Mouse (Mus musculus): ENCODE measurements around the gene Socs3.

The Socs3 gene

DNA sequence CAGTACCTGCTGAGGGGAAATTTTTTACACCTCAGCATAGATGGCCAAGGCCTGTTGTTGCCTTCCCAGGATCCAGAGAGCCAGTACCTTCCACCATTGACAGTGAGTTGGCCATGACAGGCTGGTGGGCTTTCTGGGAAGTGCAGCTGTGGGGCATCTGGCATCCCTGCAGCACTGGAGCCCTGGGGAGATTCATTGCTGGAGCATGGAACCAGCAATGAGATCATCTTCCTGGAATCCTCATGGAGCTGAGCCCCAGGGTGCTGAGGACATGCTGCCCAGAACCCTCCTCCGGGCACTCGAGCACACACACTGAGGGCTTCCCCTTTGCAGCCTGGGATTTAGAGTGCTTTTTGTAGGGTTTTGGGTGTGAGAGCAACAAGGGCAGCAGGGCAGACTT, 25.4 kb upstream of the Socs3 start:
- DNase-seq (ENCODE audit: low spot score): no peak

DNA sequence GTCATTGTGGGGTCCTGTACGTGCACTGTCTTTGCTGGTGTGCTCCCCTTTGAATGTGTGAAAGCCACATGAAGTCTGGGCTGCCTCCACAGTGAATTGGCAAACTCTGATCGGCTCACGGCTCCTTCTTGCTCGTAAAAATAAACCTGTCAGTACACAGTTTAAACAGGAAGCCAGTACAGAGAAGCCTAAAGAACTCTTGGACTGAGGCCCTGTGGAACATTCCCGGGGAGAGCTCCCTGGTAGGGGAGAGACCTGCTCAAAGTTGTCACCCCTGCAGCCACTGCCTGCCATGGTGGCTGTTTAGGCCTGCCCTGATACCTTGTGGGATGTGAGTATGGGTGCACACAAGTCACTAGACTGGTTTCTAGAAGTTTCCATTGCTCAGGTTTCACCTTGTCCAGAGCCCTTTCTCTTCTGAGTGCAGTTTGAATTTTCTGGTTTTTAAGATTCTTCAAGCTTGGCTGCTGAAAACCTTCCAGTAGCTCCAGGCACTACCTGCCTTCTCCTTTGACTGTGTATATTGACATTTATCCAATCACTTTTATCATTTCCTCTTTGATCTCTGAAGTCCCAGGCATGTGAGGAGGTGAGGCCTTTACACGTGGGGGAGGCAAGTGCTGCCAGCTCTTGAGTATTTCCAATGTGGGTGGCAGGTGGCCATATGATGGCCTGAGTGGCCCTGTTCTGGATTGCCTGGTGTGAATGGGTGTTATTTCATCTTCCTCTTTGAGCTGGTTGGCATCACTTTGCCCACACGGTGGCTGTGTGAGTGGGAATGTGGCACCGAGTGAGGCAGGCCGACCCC, 24.6 kb upstream of the Socs3 start:
- DNase-seq (ENCODE audit: low spot score): no peak

DNA sequence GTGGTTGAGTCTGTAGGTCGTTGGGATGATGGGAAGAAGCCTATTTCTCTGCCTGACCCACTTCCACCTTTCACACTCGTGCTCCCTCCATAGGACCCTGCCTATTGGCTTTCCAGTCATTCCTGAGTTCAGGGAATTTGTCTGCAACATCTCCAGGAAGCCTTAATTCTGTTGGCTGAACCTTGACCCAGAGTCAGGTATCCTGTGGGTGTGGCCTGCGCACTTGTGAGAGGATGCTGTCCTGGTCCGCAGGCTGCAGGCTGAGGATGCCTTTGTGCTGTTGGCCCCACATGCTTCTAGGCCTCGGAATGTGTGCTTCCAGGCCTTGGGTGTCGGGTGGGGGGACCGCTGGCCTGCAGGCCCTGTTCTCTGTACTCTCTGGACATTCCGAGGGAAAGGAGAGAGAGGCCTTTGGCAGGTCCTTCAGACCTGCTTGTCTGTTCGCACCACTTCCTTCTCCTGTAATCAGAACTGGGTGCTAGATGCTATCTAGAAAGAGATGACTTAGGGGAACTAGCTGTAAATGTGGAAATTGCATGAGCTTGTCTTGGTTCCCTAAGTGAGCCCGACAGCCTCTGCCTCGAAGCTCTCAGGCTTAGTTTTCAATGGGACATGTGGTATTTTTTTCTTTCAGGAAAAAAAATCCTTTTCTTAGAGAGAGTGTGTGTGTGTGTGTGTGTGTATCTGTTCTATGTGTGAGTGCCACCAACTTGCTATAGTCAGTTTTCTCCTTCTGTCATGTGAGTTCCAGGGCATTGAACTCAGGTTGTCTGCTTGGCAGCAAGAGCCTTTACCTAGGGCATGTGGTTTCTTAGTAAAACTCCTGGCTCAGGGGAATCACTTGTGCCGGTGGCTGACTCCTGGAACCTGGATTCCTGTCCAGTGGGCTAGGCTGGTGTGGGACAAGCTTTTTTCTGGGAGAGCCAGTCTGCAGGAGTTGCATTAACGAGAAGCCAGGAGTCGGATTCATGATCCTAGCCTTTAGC, 23.6 kb upstream of the Socs3 start:
- no peak for DNase-seq (ENCODE audit: low spot score)

DNA sequence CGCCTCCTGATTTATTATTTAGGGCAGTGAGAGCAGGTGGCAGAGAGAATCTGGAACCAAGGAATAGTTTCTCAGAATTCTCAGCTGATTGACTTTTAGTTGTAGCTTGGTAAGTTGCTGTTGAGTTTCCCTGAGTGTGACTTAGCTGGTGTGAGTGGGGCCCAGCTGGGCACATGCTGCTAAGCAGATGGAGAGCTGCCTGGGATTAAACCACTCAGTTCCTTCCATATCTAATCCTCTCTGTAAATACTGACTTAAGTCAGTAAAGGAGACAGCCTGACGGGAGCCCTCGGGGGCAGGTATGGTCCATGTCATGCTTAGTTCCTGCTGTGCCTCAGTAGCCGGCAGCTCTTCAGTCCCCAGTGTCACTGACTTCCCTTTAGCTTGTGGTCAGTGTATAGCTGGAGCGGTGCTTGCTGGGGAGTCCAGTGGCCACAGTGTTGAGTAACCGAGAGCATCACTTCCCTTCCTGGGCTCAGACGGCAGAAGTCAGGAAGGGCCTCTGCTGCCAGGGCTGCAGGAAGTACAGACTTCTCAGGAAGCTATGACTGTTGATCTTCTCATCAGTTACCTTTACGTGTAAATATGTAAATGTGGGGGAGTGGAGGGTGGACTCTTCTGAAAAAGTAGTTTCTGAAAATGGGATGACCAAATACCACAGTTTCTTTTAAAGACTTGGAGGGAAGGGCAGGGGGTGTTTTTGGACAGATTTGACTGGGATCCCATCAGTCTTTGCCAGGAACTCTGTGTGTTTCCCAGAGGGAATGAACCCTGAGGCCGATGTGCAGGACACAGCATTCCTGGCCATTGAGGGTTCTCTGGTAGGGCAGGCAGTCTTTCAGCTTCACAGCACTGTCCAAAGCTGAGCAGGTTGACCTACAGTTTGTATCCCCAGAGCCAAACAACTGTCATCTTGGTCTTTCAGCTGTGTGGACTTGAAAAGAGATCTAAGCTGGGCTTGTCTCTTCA, 21.9 kb upstream of the Socs3 start:
- DNase-seq (ENCODE audit: low spot score): no peak

DNA sequence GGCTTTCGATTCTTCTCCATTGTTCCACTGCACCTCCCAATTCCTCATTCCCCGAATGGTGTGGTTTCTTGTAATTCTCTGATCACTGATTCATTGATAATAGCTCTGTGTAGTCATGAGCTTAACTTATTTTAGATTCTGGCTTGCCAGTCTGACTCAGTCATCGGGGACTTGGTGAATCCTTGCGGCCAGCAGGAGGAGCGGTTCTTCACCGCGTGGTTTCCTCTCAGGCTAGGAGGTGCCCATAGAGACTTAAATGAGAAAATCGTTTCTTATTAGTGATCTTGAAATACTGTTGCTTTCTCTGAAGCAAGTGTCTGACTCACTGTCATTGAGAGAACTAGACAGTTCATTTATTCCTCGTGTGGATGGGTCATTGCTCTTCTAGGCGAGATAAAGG, 20.1 kb upstream of the Socs3 start:
- no peak for DNase-seq (ENCODE audit: low spot score)

DNA sequence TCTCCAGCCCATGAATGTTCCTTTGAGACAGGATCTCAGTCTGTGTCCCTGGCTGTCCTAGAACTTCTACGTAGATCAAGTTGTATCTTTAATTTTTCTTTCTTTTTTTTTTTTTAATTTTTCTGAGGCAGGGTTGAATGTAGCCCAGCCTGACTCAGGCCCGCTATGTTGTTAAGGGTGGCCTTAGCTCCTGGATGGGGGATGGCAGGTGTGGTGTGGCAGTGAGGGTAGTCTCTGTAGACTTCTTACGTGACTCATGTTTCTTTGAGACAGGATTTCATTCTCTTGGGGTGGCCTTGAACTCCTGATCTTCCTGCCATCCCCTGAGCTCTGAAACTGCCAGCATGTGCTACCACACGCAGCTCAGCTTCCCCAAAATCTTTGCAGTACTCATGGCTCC, 19.4 kb upstream of the Socs3 start:
- no peak for DNase-seq (ENCODE audit: low spot score)

DNA sequence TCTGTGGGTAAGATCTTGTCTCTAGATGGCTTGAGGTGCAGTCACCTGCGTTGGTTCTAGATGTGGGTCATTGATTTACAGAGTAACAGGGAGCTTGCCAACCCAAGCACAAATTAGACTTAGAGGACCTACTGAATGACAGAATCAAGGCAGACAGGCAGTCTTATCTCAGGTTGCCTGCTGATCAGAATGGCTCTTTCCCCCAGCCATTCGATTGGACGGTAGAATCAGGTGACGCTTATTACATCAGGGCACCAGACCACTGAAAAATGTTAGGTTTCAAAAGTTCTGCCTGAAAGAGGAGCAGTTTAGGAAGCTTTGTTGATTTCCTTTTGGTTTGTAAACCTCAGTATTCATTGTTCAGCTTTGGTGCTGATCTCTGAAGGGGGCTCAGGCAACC, 18.1 kb upstream of the Socs3 start:
- no peak for DNase-seq (ENCODE audit: low spot score)

DNA sequence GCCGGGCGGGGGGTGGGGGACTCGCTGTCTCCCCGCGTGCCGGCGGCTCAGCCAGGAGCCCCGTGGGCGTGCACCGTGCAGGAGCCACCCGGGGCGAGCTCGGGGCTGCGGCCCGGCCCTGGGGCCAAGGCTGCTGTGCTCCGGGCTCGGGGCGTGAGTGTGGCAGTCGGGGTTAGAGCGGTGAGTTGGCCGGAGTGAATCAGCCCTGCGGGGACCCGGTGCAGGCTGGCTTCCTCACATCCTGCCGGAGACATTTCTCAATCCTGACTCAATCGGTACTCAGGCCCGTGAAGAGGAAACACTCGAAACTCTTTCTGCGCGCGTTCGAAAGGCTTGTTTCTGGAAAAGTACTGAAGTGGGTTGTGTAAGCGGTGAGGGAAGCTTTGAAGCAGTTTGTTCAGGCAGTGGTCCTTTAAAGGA, 17.2 kb upstream of the Socs3 start:
- DNase-seq (ENCODE audit: low spot score): no peak

DNA sequence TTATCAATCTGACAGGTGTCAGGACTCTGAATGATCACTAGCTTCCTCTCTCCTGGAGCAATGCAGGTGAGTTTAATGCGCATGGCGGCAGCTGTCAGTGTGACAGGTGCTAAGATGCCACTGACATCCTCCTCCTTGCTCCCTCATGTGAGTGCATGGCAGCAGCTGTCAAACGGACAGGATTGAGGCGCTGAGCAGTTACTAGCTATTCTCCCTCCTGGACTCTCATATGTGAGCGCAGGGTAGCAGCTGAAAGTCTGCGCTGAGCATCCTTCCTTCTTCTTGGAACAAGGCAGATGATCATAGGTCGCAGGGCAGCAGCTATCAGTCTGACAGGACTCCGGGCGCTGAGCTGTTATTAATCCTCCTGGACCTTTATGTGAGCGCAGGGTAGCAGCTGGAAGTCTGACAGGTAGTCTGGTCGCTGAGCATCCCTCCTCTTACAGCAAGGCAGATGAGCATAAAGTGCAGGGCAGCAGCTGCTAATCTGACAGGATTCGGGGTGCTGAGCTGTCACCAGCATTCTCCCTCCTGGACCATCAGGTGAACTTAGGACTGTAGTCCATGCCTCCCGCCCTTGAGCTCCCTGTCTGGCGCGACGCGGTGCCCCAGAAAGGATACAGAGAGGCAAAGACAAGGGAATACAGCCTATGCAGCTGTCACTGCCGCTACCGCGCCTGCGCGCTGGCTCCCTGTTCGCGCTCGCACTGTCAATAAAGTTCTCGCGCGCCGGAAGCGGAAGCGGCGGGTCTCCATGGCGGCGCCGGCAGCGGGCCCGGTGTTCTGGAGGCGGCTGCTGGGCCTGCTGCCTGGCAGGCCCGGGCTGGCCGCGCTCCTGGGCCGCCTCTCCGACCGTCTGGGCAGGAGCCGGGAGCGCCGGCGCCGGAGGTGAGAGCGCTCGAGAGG, 16.5 kb upstream of the Socs3 start, which contains the start of gene Pgs1:
TSS of gene Pgs1 (plus strand) at position 167 of the 906 bp plus-strand sequence.
- peak; percentile 87 for DNase-seq (ENCODE audit: low spot score)

DNA sequence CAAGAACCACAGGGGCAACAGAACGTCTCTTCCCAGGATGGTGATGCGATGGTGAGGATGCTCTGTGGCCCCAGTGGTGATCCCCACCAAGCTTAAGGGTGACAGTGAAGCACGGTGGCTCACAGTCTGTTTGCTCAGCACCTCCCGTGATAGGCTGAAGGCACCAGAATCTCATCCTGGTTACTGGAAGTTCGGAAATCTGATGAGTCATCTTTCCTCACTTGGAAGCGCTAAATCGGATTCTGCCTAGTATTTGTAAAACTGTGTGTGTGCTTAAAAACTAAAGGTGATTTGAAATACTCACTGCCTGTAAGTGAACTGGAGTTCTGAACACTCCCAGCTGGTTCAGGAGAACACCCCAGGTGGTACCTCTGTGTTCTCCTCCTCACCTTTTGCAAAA, 13.9 kb upstream of the Socs3 start:
- no peak for DNase-seq (ENCODE audit: low spot score)

DNA sequence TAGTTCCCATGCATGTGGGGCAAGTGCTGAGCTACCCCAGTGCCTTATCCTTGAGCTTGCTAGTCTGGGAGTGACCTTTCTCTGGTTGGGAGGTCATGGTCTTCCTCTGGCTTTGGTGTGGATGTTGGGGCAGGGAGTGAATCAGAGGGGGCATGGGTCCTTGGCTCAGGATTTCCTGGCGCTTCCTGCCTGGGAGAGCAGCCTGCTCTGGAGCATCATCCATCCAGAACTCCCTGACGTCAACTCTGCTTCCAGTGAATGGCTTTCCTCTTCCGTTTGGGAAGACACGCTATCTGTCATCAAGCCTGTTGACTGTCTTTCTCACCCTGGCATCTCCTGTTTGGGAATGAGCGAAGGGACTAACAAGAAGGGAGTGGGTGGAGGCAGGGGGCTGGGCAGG, 12.6 kb upstream of the Socs3 start:
- no peak for DNase-seq (ENCODE audit: low spot score)

DNA sequence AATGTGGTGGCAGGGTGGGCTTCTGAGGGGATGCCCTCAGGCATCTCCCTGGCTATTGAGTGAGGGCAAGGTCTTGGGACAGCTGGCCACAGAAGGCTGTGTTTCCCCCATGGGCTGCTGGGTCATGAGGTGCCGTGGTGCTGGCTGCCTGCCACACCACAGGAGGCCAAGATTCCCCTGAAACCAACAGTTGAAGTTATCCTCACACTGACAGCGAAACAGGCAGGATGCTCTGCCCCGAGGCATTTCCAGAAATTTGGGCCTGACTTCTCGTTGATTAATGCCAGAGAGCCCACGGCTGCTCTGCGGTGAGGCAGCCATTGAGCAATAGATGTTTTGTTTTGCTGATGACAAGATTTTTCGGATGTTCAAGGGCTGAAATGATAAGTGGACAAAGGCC, 9.5 kb upstream of the Socs3 start:
- DNase-seq (ENCODE audit: low spot score): no peak

DNA sequence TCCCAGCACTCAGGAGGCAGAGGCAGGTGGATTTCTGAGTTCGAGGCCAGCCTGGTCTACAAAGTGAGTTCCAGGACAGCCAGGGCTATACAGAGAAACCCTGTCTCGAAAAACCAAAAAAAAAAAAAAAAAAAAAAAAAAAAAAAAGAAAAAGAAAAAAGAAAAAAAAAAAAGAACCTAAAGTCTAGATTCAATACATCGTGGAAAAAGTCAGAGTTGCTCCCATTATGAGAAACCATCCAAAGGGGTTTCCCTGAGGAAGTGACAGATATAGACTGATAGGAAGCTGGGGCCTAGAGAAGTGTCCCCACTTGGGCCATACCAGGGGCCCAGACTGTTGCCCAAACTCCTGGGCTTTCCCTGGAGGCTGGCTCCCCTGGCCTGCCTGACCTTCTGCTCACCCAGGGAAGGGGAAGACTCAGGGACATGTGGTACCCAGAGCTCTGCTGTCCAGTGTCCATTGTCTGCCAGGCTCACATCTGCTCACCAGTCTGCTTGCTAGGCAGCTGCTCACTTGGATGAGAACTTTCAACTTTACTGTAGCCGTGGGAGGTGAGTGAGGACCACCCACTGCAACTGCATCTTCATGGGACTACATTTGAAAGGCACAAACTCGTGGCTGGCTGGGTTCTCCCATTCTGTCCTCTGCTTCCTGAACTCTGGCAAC, 8.0 kb upstream of the Socs3 start:
- DNase-seq (ENCODE audit: low spot score): no peak

DNA sequence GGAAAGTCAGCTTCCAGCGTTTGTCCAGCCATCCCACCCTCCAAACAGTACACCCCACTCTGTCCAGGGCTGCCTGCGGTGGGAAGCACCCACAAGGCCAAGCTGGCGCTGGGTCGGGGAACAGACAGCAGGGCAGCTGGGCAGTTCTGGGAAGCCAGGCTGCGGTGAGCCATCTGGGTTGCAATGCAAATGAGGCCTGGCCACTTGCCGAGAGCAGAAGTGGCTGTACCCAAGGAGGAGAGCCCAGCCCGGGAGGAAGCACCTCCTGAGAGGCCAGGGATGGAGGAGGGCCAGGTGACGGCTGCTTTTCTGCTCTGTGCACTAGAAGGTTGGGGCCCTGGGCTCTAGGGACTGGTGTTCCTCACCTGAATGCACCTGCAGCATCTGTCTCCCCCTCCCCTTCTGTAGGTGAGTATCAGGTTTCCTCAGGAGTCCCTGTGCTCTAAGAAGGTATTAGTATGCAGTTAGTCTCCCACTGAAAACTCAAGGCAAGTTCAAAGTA, 6.3 kb upstream of the Socs3 start:
- no peak for DNase-seq (ENCODE audit: low spot score)

DNA sequence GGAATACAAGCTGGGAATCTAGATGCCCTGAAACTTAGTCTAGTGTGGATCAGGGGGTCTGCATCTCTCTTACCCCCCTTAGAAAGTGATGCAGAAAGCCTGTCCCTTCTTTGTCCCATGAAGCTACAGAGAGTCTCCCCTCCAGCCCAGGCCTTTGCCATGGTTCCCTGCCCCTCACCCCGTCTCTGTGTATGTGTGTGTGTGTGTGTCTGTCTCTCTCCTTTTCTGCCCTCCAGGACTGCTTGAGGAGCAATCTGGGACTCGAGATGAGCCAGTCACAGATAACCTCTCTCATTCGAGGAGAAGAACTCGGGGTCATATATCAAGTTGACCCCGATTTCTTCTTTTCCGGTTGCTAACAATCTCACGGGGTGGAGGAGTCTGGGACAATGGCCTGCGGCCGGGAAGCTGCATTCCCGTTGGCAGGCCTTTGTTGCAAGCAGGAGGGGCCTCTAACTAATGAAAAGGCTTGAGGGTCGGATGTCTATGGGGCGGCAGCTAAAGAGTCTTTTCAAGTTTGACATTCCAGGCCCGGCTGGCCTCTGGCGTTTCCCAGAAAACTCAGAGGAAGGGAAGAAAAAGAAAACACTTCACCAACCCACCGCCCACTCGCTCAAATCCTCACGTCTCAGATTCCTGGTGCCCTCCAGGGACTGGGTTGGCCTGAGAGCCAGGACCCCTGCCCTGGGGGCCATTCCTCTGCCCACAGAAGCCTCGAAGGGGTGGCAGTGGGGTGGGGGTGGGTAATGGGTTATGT, 5.5 kb upstream of the Socs3 start:
- DNase-seq (ENCODE audit: low spot score): no peak

DNA sequence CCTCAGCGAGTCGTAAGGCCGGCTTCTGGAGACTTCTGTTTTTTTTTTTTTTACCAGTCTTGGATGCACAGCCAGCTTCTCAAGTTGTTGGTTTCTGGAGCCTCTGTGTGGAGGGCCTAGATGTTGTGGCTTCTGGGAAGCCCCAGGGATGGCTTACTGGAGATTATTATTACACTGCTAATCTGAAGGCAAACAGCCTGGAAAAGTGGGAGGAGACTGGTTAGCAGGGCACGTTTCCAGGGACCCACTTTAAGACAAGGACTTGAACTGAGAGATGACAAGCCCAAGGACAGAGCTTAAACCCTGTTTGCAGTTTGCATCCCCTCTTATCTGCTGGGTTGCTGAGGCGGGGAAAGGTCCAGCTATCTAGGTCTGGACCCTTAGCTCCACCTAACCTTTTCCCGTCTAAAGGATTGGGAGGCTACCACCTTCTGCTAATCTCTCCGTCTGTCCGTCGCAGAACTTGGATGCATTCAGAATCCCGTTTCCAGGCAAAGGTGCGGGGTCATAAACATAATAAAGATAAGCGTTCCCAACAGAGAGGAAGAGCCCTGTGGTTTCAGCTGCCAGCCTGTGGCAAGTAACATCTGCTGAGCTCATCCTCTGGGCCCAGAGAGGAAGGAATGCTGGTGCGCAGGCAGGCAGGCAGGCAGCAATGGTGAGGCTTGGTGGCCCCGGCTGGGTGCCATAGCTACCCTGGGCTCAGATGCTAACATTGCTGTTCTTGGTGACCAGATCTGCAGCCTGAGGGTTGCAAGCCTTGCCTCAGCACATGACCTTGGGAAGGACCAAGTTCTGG, 4.7 kb upstream of the Socs3 start:
- DNase-seq (ENCODE audit: low spot score): no peak

DNA sequence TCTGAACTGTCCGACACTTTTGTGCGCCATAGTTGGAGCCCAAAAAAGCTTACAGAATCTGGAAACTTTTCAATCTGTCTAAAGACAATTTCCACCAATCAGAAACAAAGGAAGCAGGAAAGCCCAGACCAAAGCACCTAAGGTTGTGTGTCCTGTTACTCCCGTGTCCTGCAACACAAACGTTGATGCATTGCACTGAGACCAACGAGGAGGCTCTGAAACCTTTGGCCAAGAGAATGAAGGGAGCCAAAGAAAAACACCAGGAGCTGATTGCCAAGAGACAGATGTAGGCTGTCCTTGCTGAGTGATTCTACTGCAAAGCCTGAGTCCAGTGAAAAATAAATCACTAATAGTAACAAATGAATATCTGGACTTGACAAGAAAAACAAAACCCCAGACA, 3.7 kb upstream of the Socs3 start:
- DNase-seq (ENCODE audit: low spot score): no peak
